Mouse (Mus musculus) heart, adult 2 months (tissue): Measurements from ENCODE around the gene Mast3. TPM values are rescaled to one million over a fixed set of nuclear protein-coding genes. Genes with fewer than 3 reads are reported as not detected.

Experiments used
- DNase-seq, 2 experiments: peaks; one replicate each; pipeline ENCODE4 v3.0.0; 2021
- H3K27ac ChIP-seq: fragments of 200-600 bp; 2 replicates; pipeline ENCODE4 v1.8.1; 2022
- H3K27me3 ChIP-seq: fragments of 200-500 bp; 2 replicates; pipeline ENCODE4 v1.6.1; 2012; ENCODE audit warnings: mild to moderate bottlenecking, low read length, inconsistent platforms, mixed read lengths; ENCODE audit not compliant: control insufficient read depth, insufficient read depth
- H3K36me3 ChIP-seq: fragments of 200-500 bp; 2 replicates; pipeline ENCODE4 v1.6.1; 2012; ENCODE audit warnings: low read length, inconsistent platforms; ENCODE audit not compliant: control insufficient read depth, insufficient read depth
- H3K4me1 ChIP-seq: fragments of 200-500 bp; 2 replicates; pipeline ENCODE4 v1.6.1; 2011; ENCODE audit warnings: low read length; ENCODE audit not compliant: control insufficient read depth, insufficient read depth
- H3K4me3 ChIP-seq: fragments of 200-600 bp; 2 replicates; pipeline ENCODE4 v1.8.1; 2022
- H3K79me2 ChIP-seq: fragments of 200-500 bp; replicated peaks from 2 replicates; pipeline ENCODE4 v1.6.1; 2012; ENCODE audit warnings: mild to moderate bottlenecking, inconsistent platforms, low read length, moderate library complexity, mixed read lengths; ENCODE audit not compliant: control insufficient read depth, insufficient read depth
- H3K9ac ChIP-seq: fragments of 200-500 bp; 2 replicates; pipeline ENCODE4 v1.6.1; 2012; ENCODE audit warnings: low read depth, mild to moderate bottlenecking, control low read depth, inconsistent platforms, low read length, mixed read lengths
- CTCF ChIP-seq: fragments of 200-600 bp; IDR thresholded peaks from 2 replicates; pipeline ENCODE4 v1.8.1; 2022; ENCODE audit warnings: antibody characterized with exemption, mild to moderate bottlenecking, moderate library complexity
- EP300 ChIP-seq: fragments of 200-500 bp; IDR thresholded peaks from 2 replicates; pipeline ENCODE4 v1.6.1; 2011; ENCODE audit warnings: low read depth, low read length, control low read depth; ENCODE audit not compliant: insufficient read depth
- POLR2A ChIP-seq: fragments of 200-500 bp; IDR thresholded peaks from 2 replicates; pipeline ENCODE4 v1.6.1; 2011; ENCODE audit warnings: mild to moderate bottlenecking, low read depth, low read length, control low read depth; ENCODE audit not compliant: insufficient read depth
- WGBS: fragments of 180-500 bp; shearing (Covaris S2); methylation state at CpG from one replicate; pipeline ENCODE4 v1.1.7; 2018; 5-methylcytosine and 5-hydroxymethylcytosine counted together
- intact Hi-C: fragments of 180-260 bp; cut with DNase I; formaldehyde crosslinking; loops from one replicate; pipeline ENCODE4 v1.15.1; 2025
- polyA plus RNA-seq: library from polyadenylated mRNA; depleted of rRNA; stranded (reverse); fragments of >200 nt; gene quantifications from 2 replicates; pipeline ENCODE4 v1.2.3, GENCODE M21; 2012
- total RNA-seq, 2 experiments: library from RNA; stranded (reverse); gene quantifications; 2 replicates each; pipeline ENCODE4 v1.2.3; 2021

Mast3 gene
- total and polyA plus RNA-seq, 3 experiments = 6.0 to 13.9 (median 7.4) TPM

GRCm38 (mm10) chr8:70812885-70813284 is 8.0 kb upstream of the Mast3 start:
- no peaks in the 10 kb centered on the region for H3K36me3 ChIP-seq
- no peaks in the 10 kb centered on the region for H3K4me1 ChIP-seq
- H3K79me2 ChIP-seq = no peaks in the 10 kb centered on the region
- no peak for TF ChIP-seq EP300
- no peak for TF ChIP-seq POLR2A
- TF ChIP-seq CTCF = no peak
- no peak overlapping the region for H3K4me3 ChIP-seq
- intact Hi-C loops = no loop called here
- H3K27me3 ChIP-seq = peaks cover 6% of the 10 kb centered on the region
- no peak overlapping the region for H3K9ac ChIP-seq
- WGBS = 55% methylated on average over 4 of the region's 4 CpGs
- no peak for DNase-seq
- H3K27ac ChIP-seq = no peak overlapping the region

GRCm38 (mm10) chr8:70812055-70812454 is 7.2 kb upstream of the Mast3 start:
- intact Hi-C loops = no loop called here

GRCm38 (mm10) chr8:70810962-70811680 is 6.3 kb upstream of the Mast3 start:
- intact Hi-C loops = no loop called here
- no peaks in the 10 kb centered on the region for H3K27me3 ChIP-seq
- no peak overlapping the region for H3K4me3 ChIP-seq
- no peak overlapping the region for H3K27ac ChIP-seq
- H3K36me3 ChIP-seq = no peaks in the 10 kb centered on the region
- no peaks in the 10 kb centered on the region for H3K4me1 ChIP-seq
- no peaks in the 10 kb centered on the region for H3K79me2 ChIP-seq
- no peak overlapping the region for H3K9ac ChIP-seq
- DNase-seq = no peak
- 66% methylated on average over 20 of the region's 20 CpGs for WGBS
- TF ChIP-seq CTCF (no peak), POLR2A (no peak), EP300 (no peak)

More at GRCm38 (mm10) chr8:70812055-70812454, 7.2 kb upstream of the Mast3 start:
- 60% methylated on average over 4 of the region's 4 CpGs for WGBS
- no peak for DNase-seq
- Histone ChIP-seq H3K27ac (no peak overlapping the region), H3K36me3 (no peaks in the 10 kb centered on the region), H3K9ac (no peak overlapping the region), H3K27me3 (peaks cover 6% of the 10 kb centered on the region), H3K4me3 (no peak overlapping the region), H3K4me1 (no peaks in the 10 kb centered on the region), H3K79me2 (no peaks in the 10 kb centered on the region)
- TF ChIP-seq CTCF (no peak), EP300 (no peak), POLR2A (no peak)

- Histone ChIP-seq H3K79me2 (no peaks in the 10 kb centered on the region), H3K27me3 (no peaks in the 10 kb centered on the region), H3K27ac (no peak overlapping the region), H3K9ac (no peak overlapping the region), H3K36me3 (no peaks in the 10 kb centered on the region), H3K4me3 (no peak overlapping the region), H3K4me1 (no peaks in the 10 kb centered on the region)
- no peak for DNase-seq
- no peak for TF ChIP-seq EP300
- TF ChIP-seq CTCF = no peak
- no peak for TF ChIP-seq POLR2A
- intact Hi-C loops = no loop called here
- 79% methylated on average over 8 of the region's 8 CpGs for WGBS
Measured at GRCm38 (mm10) chr8:70808955-70809701, 4.3 kb upstream of the Mast3 start.

- 73% methylated on average over 5 of the region's 5 CpGs for WGBS
- Histone ChIP-seq H3K27me3 (no peaks in the 10 kb centered on the region), H3K36me3 (no peaks in the 10 kb centered on the region), H3K4me3 (no peak within 1 kb of the TSS), H3K9ac (no peak within 1 kb of the TSS), H3K27ac (no peak within 1 kb of the TSS), H3K79me2 (no peaks in the 10 kb centered on the region), H3K4me1 (no peaks in the 10 kb centered on the region)
- intact Hi-C loops = no loop called here
- TF ChIP-seq EP300 (no peak), POLR2A (no peak), CTCF (no peak)
- DNase-seq = no peak
Measured at GRCm38 (mm10) chr8:70808239-70808638, 3.4 kb upstream of the Mast3 start, which contains the start of gene Il12rb1. TSS of gene Il12rb1 (plus strand) at chr8:70808449.

- Histone ChIP-seq H3K27ac (no peak overlapping the region), H3K4me3 (no peak overlapping the region), H3K36me3 (no peaks in the 10 kb centered on the region), H3K79me2 (no peaks in the 10 kb centered on the region), H3K9ac (no peak overlapping the region), H3K4me1 (no peaks in the 10 kb centered on the region), H3K27me3 (no peaks in the 10 kb centered on the region)
- no peak for TF ChIP-seq EP300
- no peak for TF ChIP-seq CTCF
- TF ChIP-seq POLR2A = no peak
- intact Hi-C loops = no loop called here
- DNase-seq = no peak
- WGBS = 42% methylated on average over 1 of the region's 1 CpGs
Measured at GRCm38 (mm10) chr8:70807304-70807703, 2.5 kb upstream of the Mast3 start.
